Mouse (Mus musculus): Measurements from ENCODE around the gene Mon1b.

The Mon1b gene

DNA sequence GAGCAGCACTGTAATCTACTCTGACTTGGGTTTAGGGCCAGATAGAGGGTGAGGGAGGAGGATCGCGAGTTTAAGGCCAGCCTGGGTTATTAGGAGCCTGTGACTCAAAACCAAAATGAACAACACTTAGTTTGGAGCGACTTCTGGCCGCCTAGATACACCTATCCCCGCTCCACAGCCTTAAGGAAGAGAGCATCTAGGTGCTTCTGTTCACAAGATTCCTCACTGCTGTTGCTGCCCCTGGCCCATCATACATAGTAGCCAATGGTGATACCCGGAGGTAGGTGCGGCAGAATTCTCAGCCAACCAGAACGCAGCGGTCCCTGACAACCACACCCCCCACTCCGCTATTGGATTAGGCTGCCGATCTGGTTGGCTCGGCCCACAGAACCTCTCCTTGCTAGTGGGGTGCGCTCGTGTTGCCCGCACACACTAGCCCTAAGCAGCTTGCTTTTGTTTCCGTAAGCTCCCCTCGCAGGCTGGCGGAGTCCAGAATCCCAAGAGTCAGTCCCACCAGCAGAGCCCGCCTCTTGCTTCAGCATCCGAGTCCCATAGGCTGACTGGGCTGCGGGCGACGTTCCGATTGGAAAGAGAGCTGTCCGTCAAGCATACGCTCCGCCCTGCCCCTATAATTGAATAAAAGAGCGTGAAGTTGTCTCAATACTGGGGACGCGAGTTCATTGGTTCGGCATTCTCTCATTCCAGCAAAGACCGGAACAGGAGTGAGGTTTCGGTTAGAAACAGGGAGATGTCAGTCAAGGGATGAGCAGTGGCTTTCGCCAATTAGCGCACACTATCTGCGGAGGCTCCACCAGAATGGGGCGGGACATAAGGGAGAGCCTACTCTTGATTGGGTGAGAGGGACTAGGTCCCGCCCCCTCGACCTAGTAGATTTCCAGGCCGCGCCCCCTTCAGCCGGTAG is at the start of gene Mon1b:
TSS of gene Mon1b (plus strand) at position 918 of the 922 bp plus-strand sequence.
- DNase-seq (ENCODE audit: low read depth, low spot score), result peak; percentile 98

GRCm38 (mm10) chr8:113598401-113598800 is 37.0 kb upstream of the Mon1b start:
- DNase-seq (ENCODE audit: low read depth, low spot score), result no peak

- peak; percentile 56 for DNase-seq (ENCODE audit: low read depth, low spot score)
These were observed 2.8 kb upstream of the Mon1b start for GRCm38 (mm10) chr8:113632634-113633033.

DNA sequence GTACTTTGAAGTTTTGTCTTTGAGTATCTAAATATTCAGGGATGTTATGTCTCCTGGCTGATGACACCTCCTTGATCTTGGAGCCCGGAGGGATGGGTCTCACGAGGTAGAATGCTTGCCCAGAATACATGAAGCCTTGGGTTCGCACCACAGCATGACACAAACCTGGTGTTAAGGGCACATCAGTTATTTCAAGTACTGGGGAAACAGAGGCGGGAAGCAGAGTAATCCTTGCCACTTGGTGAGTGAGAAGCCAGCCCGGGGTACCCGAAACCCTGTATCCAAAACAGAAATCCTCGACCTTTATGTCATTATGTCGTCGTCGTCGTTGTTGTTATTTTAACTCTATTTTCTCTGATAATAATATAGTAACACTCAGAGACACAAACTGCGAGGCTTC is 1.2 kb upstream of the Mon1b start:
- no peak for DNase-seq (ENCODE audit: low read depth, low spot score)

- DNase-seq (ENCODE audit: low read depth, low spot score), result no peak
These were observed 349 bp downstream of the Mon1b start for GRCm38 (mm10) chr8:113635592-113636279.

DNA sequence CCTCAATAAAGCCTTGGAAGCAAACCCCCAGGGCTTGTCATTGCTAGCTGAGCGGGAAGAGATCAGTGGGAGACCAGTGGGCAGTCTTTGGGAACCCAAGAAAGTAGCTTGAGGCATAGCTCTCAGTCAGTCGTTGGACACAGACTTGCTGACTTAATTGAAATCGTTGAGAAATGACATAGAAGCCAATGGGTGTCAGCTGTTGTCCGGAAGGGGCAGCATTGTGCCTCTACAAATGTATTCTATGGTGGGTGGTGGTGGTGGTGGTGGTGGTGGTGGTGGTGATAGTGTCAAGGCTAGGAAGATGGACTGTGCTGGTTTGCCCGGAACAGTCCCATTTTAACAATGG is 867 bp downstream of the Mon1b start:
- DNase-seq (ENCODE audit: low read depth, low spot score), result no peak

DNA sequence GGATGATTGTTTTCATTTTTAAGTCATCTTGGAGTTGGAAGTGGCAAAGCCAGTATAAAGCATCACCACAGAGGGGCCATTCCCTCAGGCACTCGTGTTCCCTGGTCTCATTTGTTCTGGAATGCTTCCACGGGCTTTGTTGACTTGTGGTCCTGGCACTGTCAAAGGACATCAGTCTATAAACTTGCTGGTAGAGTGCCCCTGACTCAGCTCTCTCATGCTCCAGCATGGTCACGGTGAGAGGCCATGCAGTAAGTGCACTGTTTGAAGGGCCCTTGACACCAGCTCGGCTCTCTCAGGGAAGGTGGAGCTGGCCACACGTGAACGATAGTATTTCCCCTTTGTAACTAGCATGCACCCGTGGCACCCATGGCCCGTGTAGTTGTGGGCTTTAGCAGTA is 5.0 kb downstream of the Mon1b start:
- DNase-seq (ENCODE audit: low read depth, low spot score), result no peak

DNA sequence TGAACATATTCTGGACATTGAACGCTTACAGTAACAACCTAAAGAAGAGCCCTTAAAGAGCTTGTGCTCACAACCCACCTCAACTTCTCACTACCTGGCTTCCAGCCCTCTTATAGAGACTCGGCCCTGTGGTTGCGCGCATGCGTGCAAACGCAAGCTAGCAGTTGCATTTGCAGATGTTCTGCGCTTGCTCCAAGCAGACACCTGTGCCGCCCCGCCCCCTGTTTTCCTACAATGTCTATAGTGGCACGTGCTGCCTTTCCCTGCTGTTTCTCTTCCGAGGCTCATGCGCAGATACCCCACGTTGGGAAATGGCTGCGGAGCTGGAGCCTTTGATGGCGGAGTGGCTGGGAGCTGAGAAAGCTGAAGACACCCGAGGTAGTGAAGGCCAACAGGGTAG is 7.5 kb downstream of the Mon1b start, which contains the start of gene Syce1l:
TSS of gene Syce1l (plus strand) at position 288 of the 400 bp plus-strand sequence.
- no peak for DNase-seq (ENCODE audit: low read depth, low spot score)

DNA sequence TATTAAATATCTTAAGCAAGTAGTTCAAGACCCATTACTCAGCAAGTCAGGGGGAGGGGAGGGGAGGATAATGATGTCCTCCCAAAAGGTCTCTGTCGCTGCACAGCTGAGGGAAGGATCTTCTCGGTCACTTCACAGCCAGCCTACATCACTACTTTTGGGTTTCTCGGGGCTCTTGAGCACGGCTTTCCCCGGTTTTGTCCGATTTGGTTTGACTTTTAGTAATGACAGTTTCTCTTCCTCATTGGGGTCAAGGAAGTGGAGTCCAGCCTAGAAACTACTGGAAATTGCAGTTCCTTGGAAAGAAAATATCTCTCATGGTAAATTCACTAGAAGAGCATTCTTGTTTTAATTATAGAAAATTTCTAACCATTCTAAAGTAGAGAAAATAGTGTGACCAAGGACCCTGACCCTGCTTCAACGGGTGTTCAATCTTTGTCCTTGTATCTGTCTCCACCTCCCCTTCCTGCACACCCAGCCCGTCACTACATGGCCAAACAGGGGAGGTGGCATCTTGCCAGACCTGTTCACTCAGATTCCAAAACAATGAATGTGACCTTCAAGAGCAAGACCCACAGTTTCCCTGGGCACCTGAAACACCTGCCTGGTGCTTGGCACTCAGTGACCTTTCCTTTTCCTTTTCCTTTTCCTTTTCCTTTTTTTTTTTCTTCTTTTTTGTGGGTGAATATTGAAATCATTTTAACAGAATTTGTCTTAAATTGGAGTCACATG is 8.3 kb downstream of the Mon1b start:
- no peak for DNase-seq (ENCODE audit: low read depth, low spot score)

GRCm38 (mm10) chr8:113645220-113645619 is 9.8 kb downstream of the Mon1b start:
- DNase-seq (ENCODE audit: low read depth, low spot score), result no peak

DNA sequence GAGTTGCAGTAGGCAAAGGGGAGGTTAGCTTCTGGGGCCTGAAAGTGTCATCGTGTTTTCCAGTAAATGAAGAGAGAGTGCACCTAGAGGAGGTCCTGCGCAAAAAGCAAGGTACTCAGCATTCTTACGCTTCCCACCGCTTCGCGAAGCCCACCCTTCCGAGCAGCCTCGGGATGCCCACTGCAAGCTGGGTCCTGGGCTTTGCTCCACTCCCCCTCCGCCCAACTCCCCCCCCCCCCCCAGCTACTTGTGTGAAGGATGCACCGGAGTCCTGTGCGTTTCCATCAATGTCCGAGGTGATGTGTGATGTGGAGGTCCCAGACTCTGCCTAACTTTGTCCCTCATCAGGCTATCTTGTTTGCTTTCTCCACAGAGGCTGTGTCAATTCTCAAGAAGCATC is 17.1 kb downstream of the Mon1b start:
- no peak for DNase-seq (ENCODE audit: low read depth, low spot score)

DNA sequence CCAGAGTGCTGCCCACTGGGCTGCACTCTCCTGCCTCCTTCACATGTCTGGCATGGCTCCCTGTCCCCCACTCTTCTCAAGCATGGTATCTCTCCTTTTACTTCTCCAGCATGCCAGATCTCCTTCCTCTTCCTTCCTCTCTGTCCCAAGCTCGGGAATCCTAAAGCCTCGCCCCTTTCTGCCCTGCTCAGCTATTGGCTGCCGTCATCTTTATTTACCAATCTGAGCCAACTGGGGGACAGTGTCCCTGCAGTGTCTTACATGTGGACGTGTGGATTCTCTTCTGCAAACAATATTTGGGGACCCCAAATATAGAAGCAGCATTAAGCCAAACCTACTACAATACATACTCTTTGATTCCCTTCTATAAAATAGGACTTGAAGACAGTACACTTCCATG is 17.8 kb downstream of the Mon1b start:
- no peak for DNase-seq (ENCODE audit: low read depth, low spot score)

GRCm38 (mm10) chr8:113656154-113656553 is 20.8 kb downstream of the Mon1b start:
- DNase-seq (ENCODE audit: low read depth, low spot score), result no peak

DNA sequence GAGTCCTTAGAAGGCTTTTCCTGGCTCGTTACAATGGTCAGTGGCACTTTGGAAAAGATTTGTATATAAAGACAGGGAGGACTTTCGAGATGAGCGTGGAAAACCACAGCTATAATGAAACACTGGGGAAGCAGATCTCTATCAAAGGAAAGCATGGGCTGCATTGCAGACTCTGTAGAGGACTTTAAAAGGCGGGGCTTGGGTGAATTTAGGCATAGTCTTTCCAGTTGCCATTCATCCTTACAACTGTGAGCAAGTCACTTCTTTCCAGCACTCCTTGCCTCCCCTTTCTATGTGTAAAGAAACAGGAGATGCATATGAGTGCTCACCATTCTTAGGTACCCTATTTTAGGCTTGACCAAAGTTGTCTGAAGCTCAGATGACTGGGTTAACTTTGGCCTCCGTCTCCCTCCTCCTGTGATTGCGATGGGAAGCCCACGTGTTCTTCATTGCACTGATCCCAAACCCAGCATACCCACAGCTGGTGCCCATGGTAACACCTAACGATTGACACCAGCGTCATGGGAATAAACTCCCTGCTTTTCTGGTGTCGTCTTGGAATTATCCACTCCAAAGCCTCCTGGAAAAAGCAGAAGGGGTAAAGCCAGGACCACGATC is 21.4 kb downstream of the Mon1b start:
- DNase-seq (ENCODE audit: low read depth, low spot score), result no peak

GRCm38 (mm10) chr8:113660128-113660527 is 24.7 kb downstream of the Mon1b start:
- DNase-seq (ENCODE audit: low read depth, low spot score), result no peak

DNA sequence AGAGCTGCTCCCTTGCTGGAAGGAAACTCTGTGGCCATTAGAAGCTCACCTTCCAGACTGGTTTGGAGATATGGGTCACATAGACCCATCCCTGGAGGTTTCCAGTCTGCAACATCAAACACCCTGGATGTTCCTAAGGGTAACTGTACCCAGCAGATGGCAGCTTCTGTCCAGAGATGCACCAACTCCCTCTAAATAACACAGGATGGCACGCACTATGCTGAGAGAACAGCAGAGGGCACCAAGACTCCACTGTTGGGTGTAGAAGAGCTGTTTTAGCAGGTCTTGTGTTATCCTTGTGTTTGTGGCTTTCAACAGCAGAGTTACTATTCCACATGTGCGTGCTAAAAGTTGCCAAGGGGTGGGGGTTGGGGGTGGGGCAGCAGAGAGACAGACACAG is 29.2 kb downstream of the Mon1b start:
- peak; percentile 85 for DNase-seq (ENCODE audit: low read depth, low spot score)

- DNase-seq (ENCODE audit: low read depth, low spot score), result peak; percentile 30
These were observed 29.6 kb downstream of the Mon1b start for GRCm38 (mm10) chr8:113665036-113665435.

GRCm38 (mm10) chr8:113665951-113666350 is 30.6 kb downstream of the Mon1b start:
- no peak for DNase-seq (ENCODE audit: low read depth, low spot score)

DNA sequence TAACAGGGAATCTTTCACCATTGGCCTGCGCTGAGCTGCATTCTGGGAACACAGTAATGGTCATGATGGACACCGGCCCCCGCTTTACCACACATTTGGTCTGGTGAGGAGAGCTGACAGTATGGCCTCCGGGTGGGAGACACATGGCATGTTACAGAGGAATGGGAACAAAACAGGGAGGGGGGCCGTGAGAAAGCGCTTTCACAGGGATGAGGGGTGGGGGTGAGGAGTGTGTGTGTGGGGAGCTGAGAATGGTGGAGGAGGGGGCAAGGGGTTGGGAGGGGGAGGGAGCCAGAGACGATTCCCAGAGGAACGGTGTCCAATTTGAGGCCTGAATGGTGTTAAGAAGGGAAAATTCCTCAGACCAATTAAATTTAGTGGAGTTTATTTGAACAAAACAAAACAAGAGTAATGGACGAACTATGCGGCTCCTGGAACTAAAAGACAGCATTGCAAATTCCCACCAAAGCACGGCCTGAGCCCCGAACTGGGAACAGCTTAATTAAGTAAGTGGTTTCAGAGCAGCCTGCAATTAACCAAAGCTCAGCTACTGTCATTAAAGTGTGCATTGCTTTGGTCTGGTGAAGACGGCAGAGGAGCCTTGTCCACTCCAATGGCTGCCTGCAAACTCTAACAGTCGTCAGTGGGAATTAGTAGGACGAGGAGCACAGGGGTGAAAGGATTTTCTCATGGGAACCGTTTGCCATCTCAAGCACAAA is 31.5 kb downstream of the Mon1b start:
- DNase-seq (ENCODE audit: low read depth, low spot score), result no peak

DNA sequence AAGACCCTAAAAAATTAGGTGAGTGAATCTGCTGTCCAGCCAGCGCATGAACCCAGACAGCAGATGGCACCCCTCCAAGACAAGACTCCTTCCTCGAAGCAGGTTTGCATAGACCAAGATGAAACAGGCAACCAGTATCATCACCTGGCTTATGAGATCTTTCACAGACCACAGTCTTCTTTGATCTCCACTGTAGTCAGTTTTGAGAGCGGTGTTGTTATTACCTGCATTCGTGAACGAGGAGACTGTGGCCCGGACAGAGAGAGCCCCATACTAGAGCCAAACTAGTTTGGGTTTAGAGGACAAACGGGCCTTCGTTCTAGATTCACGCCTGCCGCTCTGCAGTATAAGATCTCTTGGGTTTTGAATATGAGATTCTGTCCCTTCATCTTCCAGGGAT is 34.5 kb downstream of the Mon1b start:
- DNase-seq (ENCODE audit: low read depth, low spot score), result no peak

- DNase-seq (ENCODE audit: low read depth, low spot score), result no peak
These were observed 37.3 kb downstream of the Mon1b start for GRCm38 (mm10) chr8:113672599-113673255.

All from mesoderm, embryonic 11.5 days (tissue).